Mouse (Mus musculus) heart, postnatal 0 days (tissue): Measurements from ENCODE around the gene Rmnd5b.

Source experiments
- CTCF ChIP-seq: IDR thresholded peaks from 2 replicates; pipeline ENCODE4 v1.5.1; 2016; ENCODE audit warnings: antibody characterized with exemption, control low read depth, low read depth
- EP300 ChIP-seq: IDR thresholded peaks from 2 replicates; pipeline ENCODE4 v1.6.1; 2016; ENCODE audit warnings: antibody characterized with exemption, low read depth

- TF ChIP-seq CTCF (no peak), EP300 (no peak)
These were observed 43.8 kb upstream of the Rmnd5b start for GRCm38 (mm10) chr11:51679466-51679865.
